Mouse (Mus musculus) erythroblast, embryonic 14.5 days (primary cell): ENCODE results near the gene Shprh. TPM values are rescaled to one million over a fixed set of nuclear protein-coding genes. Genes with fewer than 3 reads are reported as not detected.

Source experiments
- H3K27me3 ChIP-seq: 2 replicates; pipeline ENCODE4 v1.6.1; 2012; ENCODE audit warnings: inconsistent platforms; ENCODE audit not compliant: control insufficient read depth
- H3K36me3 ChIP-seq: 2 replicates; pipeline ENCODE4 v1.6.1; 2012; ENCODE audit warnings: mild to moderate bottlenecking, inconsistent platforms; ENCODE audit not compliant: control insufficient read depth
- H3K4me1 ChIP-seq: 2 replicates; pipeline ENCODE4 v1.6.1; 2012; ENCODE audit warnings: inconsistent platforms; ENCODE audit not compliant: control insufficient read depth
- H3K4me3 ChIP-seq: replicated peaks from 2 replicates; pipeline ENCODE3; 2012; ENCODE audit warnings: moderate library complexity, mild to moderate bottlenecking, inconsistent platforms
- H3K9me3 ChIP-seq: 2 replicates; pipeline ENCODE4 v1.6.1; 2012; ENCODE audit warnings: low read length, inconsistent platforms, mixed read lengths; ENCODE audit not compliant: control insufficient read depth
- GATA1 ChIP-seq: IDR thresholded peaks from 2 replicates; pipeline ENCODE4 v1.6.1; 2012; ENCODE audit warnings: low read length, inconsistent platforms, mixed read lengths
- TAL1 ChIP-seq: IDR thresholded peaks from 3 replicates; pipeline ENCODE4 v1.6.1; 2012; ENCODE audit warnings: low read length, inconsistent platforms, mixed read lengths
- polyA plus RNA-seq: library from polyadenylated mRNA; stranded (reverse); fragments of >175 nt; gene quantifications from 2 replicates; pipeline ENCODE4 v1.2.3, GENCODE M21; 2012

Gene Shprh
- 0.01 TPM in 2 replicates for polyA plus RNA-seq

GRCm38 (mm10) chr10:11148884-11149741, at the start of gene Shprh:
TSS of gene Shprh (plus strand) at chr10:11149427.
- Histone ChIP-seq H3K36me3 (peaks cover 23% of the 10 kb centered on the region), H3K4me1 (peaks cover 42% of the 10 kb centered on the region), H3K9me3 (no peaks in the 10 kb centered on the region), H3K4me3 (peak within 1 kb of the TSS; percentile 73), H3K27me3 (no peaks in the 10 kb centered on the region)
- TF ChIP-seq GATA1 (no peak), TAL1 (no peak)

- no peaks in the 10 kb centered on the region for H3K27me3 ChIP-seq
- no peaks in the 10 kb centered on the region for H3K36me3 ChIP-seq
- no peaks in the 10 kb centered on the region for H3K4me1 ChIP-seq
- TF ChIP-seq GATA1 (no peak), TAL1 (no peak)
- peaks cover 3% of the 10 kb centered on the region; the same call in 1 of the 2 replicates for H3K9me3 ChIP-seq
- H3K4me3 ChIP-seq, result no peak overlapping the region
Observed at GRCm38 (mm10) chr10:11121781-11122180, 27.4 kb upstream of the Shprh start.

- Histone ChIP-seq H3K4me1 (peaks cover 11% of the 10 kb centered on the region), H3K4me3 (no peak overlapping the region), H3K36me3 (no peaks in the 10 kb centered on the region), H3K27me3 (no peaks in the 10 kb centered on the region), H3K9me3 (no peaks in the 10 kb centered on the region)
- TF ChIP-seq GATA1, result no peak
- TF ChIP-seq TAL1, result no peak
Observed at GRCm38 (mm10) chr10:11145580-11145979, 3.6 kb upstream of the Shprh start.

GRCm38 (mm10) chr10:11148446-11148845, 781 bp upstream of the Shprh start:
- Histone ChIP-seq H3K4me3 (no peak overlapping the region), H3K9me3 (no peaks in the 10 kb centered on the region), H3K4me1 (peaks cover 39% of the 10 kb centered on the region), H3K36me3 (peaks cover 20% of the 10 kb centered on the region), H3K27me3 (no peaks in the 10 kb centered on the region)
- TF ChIP-seq GATA1 (no peak), TAL1 (no peak)

- H3K4me3 ChIP-seq, result peak overlapping the region; percentile 73
- H3K9me3 ChIP-seq, result no peaks in the 10 kb centered on the region
- H3K4me1 ChIP-seq, result peaks cover 42% of the 10 kb centered on the region
- peaks cover 29% of the 10 kb centered on the region for H3K36me3 ChIP-seq
- no peaks in the 10 kb centered on the region for H3K27me3 ChIP-seq
- no peak for TF ChIP-seq TAL1
- no peak for TF ChIP-seq GATA1
Observed at GRCm38 (mm10) chr10:11149742-11150125, 507 bp downstream of the Shprh start.

- Histone ChIP-seq H3K4me3 (peak overlapping the region; percentile 29), H3K36me3 (peaks cover 42% of the 10 kb centered on the region), H3K27me3 (no peaks in the 10 kb centered on the region), H3K9me3 (no peaks in the 10 kb centered on the region), H3K4me1 (peaks cover 42% of the 10 kb centered on the region)
- TF ChIP-seq GATA1, result no peak
- TF ChIP-seq TAL1, result no peak
Observed at GRCm38 (mm10) chr10:11151644-11152043, 2.4 kb downstream of the Shprh start.

GRCm38 (mm10) chr10:11157039-11157438, 7.8 kb downstream of the Shprh start:
- no peak for TF ChIP-seq GATA1
- TF ChIP-seq TAL1, result no peak
- Histone ChIP-seq H3K36me3 (peaks cover 71% of the 10 kb centered on the region), H3K9me3 (no peaks in the 10 kb centered on the region), H3K27me3 (no peaks in the 10 kb centered on the region), H3K4me3 (no peak overlapping the region), H3K4me1 (peaks cover 16% of the 10 kb centered on the region)

- Histone ChIP-seq H3K27me3 (no peaks in the 10 kb centered on the region), H3K9me3 (no peaks in the 10 kb centered on the region), H3K4me1 (no peaks in the 10 kb centered on the region), H3K36me3 (peaks cover 77% of the 10 kb centered on the region), H3K4me3 (no peak overlapping the region)
- TF ChIP-seq TAL1, result no peak
- TF ChIP-seq GATA1, result no peak
Observed at GRCm38 (mm10) chr10:11164537-11164936, 15.3 kb downstream of the Shprh start.

GRCm38 (mm10) chr10:11170252-11170651, 21.0 kb downstream of the Shprh start:
- TF ChIP-seq GATA1 (no peak), TAL1 (no peak)
- H3K36me3 ChIP-seq, result peaks cover 81% of the 10 kb centered on the region

More at GRCm38 (mm10) chr10:11170252-11170651, 21.0 kb downstream of the Shprh start:
- Histone ChIP-seq H3K9me3 (no peaks in the 10 kb centered on the region), H3K4me3 (no peak overlapping the region), H3K27me3 (no peaks in the 10 kb centered on the region), H3K4me1 (no peaks in the 10 kb centered on the region)
